Mouse (Mus musculus): ENCODE measurements around the gene Mfsd1.

The Mfsd1 gene

DNA sequence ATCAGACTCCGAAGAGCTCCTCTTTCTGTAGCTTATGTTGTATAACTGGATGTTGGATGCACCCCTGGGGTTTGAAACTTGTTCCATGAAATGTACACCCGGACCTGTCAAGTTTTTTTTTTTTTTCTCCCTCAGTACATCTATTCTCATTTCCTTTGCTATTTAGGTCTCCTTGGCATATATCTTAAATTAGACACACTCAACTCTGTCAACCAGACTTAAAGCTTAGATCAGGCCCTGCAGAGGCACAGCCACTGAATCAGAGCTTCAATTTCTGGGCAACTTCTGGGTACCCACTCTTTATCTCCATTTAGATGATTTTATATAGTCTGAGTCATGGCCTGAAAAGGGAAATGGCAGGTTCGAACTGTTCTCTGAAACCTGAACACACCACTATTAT lies 60.6 kb downstream of the Mfsd1 start:
- no peak for DNase-seq

- DNase-seq: no peak
These were observed 63.3 kb downstream of the Mfsd1 start for GRCm38 (mm10) chr3:67645640-67646466.
